Mouse (Mus musculus) hindbrain, embryonic 15.5 days (tissue): ENCODE measurements around the gene Plekha7. TPM values are rescaled to one million over a fixed set of nuclear protein-coding genes. Genes with fewer than 3 reads are reported as not detected.

Experiments
- ATAC-seq: fragments of 200-750 bp; cut with Nextera tagmentation; 2 replicates; pipeline ENCODE4 v1.8.0; 2017; ENCODE audit warnings: low read depth, moderate number of reproducible peaks, moderate TSS enrichment; ENCODE audit not compliant: low FRiP score
- H3K27ac ChIP-seq: fragments of 300-500 bp; sonication (generic); replicated peaks from 2 replicates; pipeline ENCODE4 v1.5.1; 2015; ENCODE audit warnings: mild to moderate bottlenecking, inconsistent platforms
- H3K27me3 ChIP-seq: fragments of 300-500 bp; sonication (generic); 2 replicates; pipeline ENCODE4 v1.6.1; 2015; ENCODE audit warnings: control low read depth, inconsistent platforms
- H3K36me3 ChIP-seq: fragments of 300-500 bp; sonication (generic); 2 replicates; pipeline ENCODE4 v1.6.1; 2015; ENCODE audit warnings: control low read depth, inconsistent platforms
- H3K4me1 ChIP-seq: fragments of 300-500 bp; sonication (generic); replicated peaks from 2 replicates; pipeline ENCODE4 v1.6.1; 2015; ENCODE audit warnings: control low read depth, inconsistent platforms
- H3K4me2 ChIP-seq: fragments of 300-500 bp; sonication (generic); 2 replicates; pipeline ENCODE4 v1.6.1; 2015; ENCODE audit warnings: moderate library complexity, mild to moderate bottlenecking, inconsistent platforms
- H3K4me3 ChIP-seq: fragments of 300-500 bp; sonication (generic); 2 replicates; pipeline ENCODE4 v1.5.1; 2015; ENCODE audit warnings: mild to moderate bottlenecking, inconsistent platforms
- H3K9ac ChIP-seq: fragments of 300-500 bp; sonication (generic); 2 replicates; pipeline ENCODE4 v1.6.1; 2015; ENCODE audit warnings: inconsistent platforms
- H3K9me3 ChIP-seq: fragments of 300-500 bp; sonication (generic); 2 replicates; pipeline ENCODE4 v1.6.1; 2016; ENCODE audit warnings: control low read depth, inconsistent platforms
- WGBS: fragments of 180-500 bp; shearing (Covaris S2); methylation state at CpG from one replicate; pipeline ENCODE4 v1.1.7; 2015; 5-methylcytosine and 5-hydroxymethylcytosine counted together
- polyA plus RNA-seq: library from polyadenylated mRNA; unstranded; fragments of >200 nt; fragmentation: Nextera tagmentation; extraction: Ambion mirVana; gene quantifications from 2 replicates; pipeline ENCODE4 v1.2.1, GENCODE M21; 2015

Plekha7 gene
- polyA plus RNA-seq, 1 experiment from 2014 or later = 10.3 TPM

DNA sequence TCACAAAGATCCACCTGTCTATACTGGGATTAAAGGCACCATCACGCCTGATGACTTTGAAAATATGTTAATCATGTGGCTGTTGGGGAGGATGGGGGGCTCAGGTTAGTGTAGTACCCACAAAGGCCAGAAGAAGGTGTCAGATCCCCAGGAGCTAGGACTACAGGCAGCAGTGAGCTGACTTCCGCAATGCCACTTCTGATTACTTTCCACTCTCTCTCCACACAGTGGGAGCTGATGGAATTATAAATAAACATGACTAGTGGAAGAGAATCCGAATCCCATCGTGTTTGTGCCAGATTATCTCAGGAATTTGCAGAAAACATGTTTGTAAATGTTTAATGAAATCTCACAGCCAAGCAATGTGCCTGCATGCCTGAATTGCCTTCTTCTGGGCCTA lies 46.1 kb downstream of the Plekha7 start:
- no peaks in the 10 kb centered on the region for H3K4me1 ChIP-seq
- no peak overlapping the region for H3K4me3 ChIP-seq
- no peak overlapping the region for H3K9ac ChIP-seq
- no peaks in the 10 kb centered on the region for H3K9me3 ChIP-seq
- 35% methylated on average over 4 of the region's 4 CpGs for WGBS
- 0 out of 2 replicates have a peak, but pooled peaks have one; percentile 32 for ATAC-seq
- H3K27me3 ChIP-seq = no peaks in the 10 kb centered on the region
- no peak overlapping the region for H3K27ac ChIP-seq
- H3K36me3 ChIP-seq = no peaks in the 10 kb centered on the region
- no peak overlapping the region for H3K4me2 ChIP-seq

DNA sequence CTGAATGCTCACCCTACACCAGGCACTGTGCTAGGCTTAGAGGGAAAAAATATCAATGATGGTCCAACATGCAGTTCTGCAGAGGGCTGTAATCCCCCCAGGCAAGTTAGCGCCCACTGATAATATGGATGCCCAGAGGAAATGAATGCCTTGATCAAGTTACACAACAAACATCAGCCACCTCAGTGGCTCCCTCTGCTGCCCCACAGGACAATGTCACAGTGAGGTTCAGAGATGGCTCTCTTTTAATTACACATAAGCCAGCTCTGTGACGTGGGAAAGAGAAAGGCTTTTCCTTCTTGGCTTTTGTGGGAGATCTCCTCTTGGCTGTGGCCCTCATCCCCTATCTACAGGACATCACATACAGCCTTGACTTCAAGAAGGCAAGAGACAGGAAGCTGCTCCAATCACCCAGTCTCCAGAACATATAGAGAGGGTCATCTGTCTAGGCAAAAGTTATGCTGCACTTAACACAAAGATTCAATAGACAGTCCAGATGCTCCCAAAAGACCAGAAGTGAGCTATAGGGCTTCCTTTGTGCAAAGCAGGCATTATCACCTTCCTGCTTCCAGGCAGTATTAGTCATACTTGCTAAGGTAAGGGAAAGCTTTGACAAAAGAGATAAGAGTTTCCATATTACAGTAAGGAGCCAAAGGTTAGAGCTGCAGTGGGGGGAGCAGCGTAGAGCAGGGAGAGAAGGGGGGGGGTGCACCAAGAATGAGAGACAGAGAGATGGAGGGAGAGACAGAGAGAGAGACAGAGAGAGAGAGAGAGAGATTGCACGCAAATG lies 47.2 kb downstream of the Plekha7 start:
- 73% methylated on average over 4 of the region's 4 CpGs for WGBS
- H3K9me3 ChIP-seq = no peaks in the 10 kb centered on the region
- no peak overlapping the region for H3K9ac ChIP-seq
- H3K4me3 ChIP-seq = no peak overlapping the region
- no peak overlapping the region for H3K4me2 ChIP-seq
- no peaks in the 10 kb centered on the region for H3K27me3 ChIP-seq
- H3K4me1 ChIP-seq = no peaks in the 10 kb centered on the region
- no peak overlapping the region for H3K27ac ChIP-seq
- ATAC-seq = no peak
- no peaks in the 10 kb centered on the region for H3K36me3 ChIP-seq

DNA sequence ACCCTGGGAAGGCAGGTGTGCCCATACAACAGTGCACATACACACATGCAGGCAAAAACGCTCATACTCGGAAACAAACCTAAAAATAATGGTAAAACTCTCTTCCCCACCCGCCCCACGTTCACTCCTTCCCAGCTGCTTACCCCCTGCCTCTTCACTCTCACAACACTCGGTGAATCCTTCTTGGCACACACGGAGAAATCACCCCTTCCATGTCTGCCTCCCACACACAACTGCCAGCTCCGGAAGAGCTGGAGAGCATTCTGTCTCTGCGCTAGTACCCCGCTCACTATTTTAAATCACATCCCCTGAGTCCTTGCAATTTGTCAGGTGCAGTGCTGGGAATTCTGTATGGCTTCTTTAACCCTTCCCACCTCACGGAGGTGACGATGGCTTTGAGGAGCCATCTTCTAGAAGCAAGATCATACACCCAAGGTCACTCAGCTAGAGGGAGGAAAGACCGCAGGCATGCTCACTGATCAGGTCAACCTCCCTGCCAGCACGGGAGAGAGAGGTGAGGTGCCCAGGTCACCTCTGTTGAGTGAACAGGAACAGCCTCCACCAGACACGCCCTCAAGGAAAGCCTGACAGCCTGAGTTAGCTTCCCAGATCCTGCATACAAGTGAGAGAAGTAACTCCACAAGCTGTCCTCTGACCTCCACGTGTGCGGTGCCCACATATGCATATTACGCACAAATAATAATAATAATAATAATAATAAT lies 49.6 kb downstream of the Plekha7 start:
- Histone ChIP-seq H3K4me1 (no peaks in the 10 kb centered on the region), H3K36me3 (no peaks in the 10 kb centered on the region), H3K4me2 (no peak overlapping the region), H3K4me3 (no peak overlapping the region), H3K27ac (no peak overlapping the region), H3K9ac (no peak overlapping the region), H3K9me3 (no peaks in the 10 kb centered on the region), H3K27me3 (no peaks in the 10 kb centered on the region)
- ATAC-seq = no peak
- WGBS = 86% methylated on average over 17 of the region's 17 CpGs

DNA sequence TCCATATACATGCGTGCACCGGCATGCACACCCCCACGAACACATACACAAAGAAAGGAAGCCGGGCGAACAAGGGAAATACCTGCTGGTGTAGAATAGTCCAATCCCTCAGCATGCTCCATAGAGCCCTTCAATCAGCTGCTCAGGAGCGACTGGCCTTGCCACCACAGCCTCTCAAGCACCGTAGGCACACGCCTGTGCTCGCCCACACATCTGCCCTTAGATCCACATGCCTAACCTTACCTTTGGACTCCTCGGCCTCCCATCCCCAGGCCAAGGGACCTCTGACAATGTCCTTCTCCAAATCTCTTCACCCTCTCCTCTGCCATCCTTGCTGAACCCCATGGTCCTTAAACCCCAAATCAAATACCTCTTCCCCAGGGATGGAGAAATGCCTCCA lies 50.2 kb downstream of the Plekha7 start:
- no peak for ATAC-seq
- Histone ChIP-seq H3K4me3 (no peak overlapping the region), H3K27ac (no peak overlapping the region), H3K4me1 (no peaks in the 10 kb centered on the region), H3K36me3 (no peaks in the 10 kb centered on the region), H3K4me2 (no peak overlapping the region), H3K9me3 (no peaks in the 10 kb centered on the region), H3K9ac (no peak overlapping the region), H3K27me3 (no peaks in the 10 kb centered on the region)
- 96% methylated on average over 10 of the region's 10 CpGs for WGBS

DNA sequence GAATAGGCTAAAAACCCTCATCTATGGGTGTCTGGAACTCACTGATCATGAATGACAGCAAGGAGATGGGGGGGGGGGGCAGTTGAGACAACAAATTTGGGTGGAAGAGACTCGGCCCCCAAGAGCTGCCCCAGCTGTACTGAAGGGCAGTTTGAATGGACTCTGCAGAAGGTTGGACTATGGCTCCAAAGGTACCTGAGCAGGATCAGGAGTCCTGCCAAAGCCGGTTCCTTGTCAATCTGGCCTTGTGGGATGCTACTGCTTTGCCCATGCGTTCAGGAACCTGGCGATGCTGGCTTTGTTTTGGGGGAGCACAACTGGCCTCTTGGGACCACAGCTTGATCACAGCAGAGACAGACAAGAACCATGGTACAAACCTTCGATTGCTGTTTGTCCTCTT lies 52.5 kb downstream of the Plekha7 start:
- no peaks in the 10 kb centered on the region for H3K36me3 ChIP-seq
- H3K9ac ChIP-seq = no peak overlapping the region
- H3K27ac ChIP-seq = no peak overlapping the region
- ATAC-seq = no peak
- H3K4me1 ChIP-seq = no peaks in the 10 kb centered on the region
- H3K4me2 ChIP-seq = no peak overlapping the region
- H3K27me3 ChIP-seq = no peaks in the 10 kb centered on the region
- no peak overlapping the region for H3K4me3 ChIP-seq
- H3K9me3 ChIP-seq = no peaks in the 10 kb centered on the region
- WGBS = 93% methylated on average over 5 of the region's 5 CpGs

DNA sequence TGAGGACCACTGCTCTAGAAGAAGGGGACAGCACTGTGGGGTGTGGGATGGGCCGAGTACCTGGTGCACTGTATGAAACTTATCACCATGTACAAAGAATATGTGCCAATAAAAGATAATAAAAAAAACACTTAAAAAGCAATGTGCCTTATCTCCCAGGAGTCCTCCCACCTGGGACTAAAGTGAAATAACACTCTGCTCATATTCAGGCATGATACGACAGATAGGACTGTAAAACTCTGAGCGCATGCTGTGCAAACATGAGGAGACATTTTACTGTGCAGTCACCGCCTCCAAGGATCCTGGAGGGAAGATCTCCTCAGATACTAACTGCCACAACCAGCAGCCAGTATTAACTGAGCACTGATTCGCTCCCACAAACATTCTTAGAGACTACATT lies 53.5 kb downstream of the Plekha7 start:
- Histone ChIP-seq H3K9me3 (no peaks in the 10 kb centered on the region), H3K4me3 (no peak overlapping the region), H3K27me3 (no peaks in the 10 kb centered on the region), H3K36me3 (no peaks in the 10 kb centered on the region), H3K4me1 (no peaks in the 10 kb centered on the region), H3K4me2 (no peak overlapping the region), H3K27ac (no peak overlapping the region), H3K9ac (no peak overlapping the region)
- WGBS = 83% methylated on average over 5 of the region's 5 CpGs
- no peak for ATAC-seq

DNA sequence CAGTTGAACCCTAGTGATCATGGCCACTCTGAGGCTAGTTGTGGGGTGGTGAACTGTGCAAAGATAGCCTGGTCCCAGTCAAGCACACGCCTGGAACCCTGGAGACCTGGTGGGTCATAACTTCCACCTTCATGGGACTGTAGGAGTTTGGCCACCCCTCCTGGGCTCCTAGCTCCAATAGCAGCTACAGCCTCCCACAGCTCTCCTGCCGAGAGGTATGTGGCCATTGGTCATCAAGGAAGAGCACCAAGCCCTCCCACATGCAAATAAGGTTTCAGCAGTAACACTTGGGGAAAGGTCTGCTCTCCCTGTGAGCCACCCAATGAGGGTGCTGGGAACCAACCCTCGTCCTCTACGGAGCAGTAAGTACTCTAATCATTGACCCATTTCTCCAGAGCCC lies 55.7 kb downstream of the Plekha7 start:
- no peak for ATAC-seq
- WGBS = 79% methylated on average over 4 of the region's 4 CpGs
- H3K9me3 ChIP-seq = no peaks in the 10 kb centered on the region
- no peaks in the 10 kb centered on the region for H3K36me3 ChIP-seq
- H3K4me1 ChIP-seq = no peaks in the 10 kb centered on the region
- H3K27ac ChIP-seq = no peak overlapping the region
- no peak overlapping the region for H3K4me2 ChIP-seq
- H3K27me3 ChIP-seq = no peaks in the 10 kb centered on the region
- H3K4me3 ChIP-seq = no peak overlapping the region
- H3K9ac ChIP-seq = no peak overlapping the region

DNA sequence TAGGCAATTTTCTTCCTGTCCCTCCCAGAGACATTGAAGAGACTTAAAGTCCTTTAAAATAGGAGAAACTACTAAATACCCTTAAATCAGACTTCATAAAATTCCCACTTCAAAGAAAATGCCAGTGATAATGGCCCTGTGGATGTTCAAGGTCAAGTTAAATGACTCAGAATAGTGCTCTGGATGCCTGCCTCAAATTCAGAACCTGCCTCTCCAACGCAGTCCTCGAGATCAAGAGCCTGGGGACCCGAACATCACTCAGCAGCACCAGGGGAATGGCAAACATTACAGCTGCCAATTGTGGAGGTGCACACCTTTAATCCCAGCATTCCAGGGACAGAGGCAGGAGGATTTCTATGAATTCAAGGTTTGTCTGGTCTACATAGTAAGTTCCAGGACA lies 56.7 kb downstream of the Plekha7 start:
- no peaks in the 10 kb centered on the region for H3K36me3 ChIP-seq
- ATAC-seq = no peak
- WGBS = 91% methylated on average over 3 of the region's 3 CpGs

DNA sequence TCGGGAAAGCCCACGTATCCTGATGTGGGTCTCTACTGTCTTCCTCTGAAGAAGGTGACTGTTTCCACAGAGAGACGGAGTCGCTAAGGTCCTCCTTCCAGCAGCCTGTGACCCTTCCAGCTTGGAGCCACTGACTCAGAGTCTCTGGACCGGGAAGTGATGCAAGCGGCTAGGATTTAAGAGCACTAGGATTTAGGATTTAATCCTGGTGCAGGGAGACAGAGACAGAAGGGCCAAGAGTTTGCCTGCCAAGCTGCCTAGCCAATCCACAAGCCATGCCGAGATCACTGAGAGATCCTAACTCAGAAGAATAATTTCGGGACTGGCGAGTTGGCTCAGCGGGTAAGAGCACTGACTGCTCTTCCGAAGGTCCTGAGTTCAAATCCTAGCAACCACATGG lies 59.6 kb downstream of the Plekha7 start:
- Histone ChIP-seq H3K27ac (no peak overlapping the region), H3K4me1 (peaks cover 24% of the 10 kb centered on the region), H3K9ac (no peak overlapping the region), H3K4me3 (no peak overlapping the region), H3K27me3 (no peaks in the 10 kb centered on the region), H3K36me3 (no peaks in the 10 kb centered on the region), H3K9me3 (no peaks in the 10 kb centered on the region), H3K4me2 (no peak overlapping the region)
- WGBS = 93% methylated on average over 11 of the region's 11 CpGs
- ATAC-seq = no peak

More for the DNA sequence above, 56.7 kb downstream of the Plekha7 start:
- Histone ChIP-seq H3K4me3 (no peak overlapping the region), H3K4me2 (no peak overlapping the region), H3K4me1 (peaks cover 7% of the 10 kb centered on the region), H3K9me3 (no peaks in the 10 kb centered on the region), H3K27me3 (no peaks in the 10 kb centered on the region), H3K9ac (no peak overlapping the region), H3K27ac (no peak overlapping the region)

DNA sequence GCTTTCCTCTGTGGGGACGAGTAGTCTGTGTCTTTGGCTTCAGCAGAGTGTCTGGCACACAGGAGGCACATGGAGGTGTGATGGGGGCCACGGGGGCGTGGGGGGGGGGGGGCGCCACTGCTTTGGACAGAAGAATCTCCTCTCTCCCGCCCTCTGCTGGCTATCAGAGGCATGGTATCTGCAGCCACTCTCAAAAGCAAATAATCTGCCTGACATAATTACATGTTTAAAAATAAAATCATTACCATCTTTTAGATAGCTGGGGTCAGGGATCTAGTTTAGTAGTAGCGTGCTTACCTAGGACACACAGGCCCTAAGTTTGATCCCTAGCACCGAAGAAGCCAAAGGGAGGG lies 60.8 kb downstream of the Plekha7 start:
- Histone ChIP-seq H3K27me3 (no peaks in the 10 kb centered on the region), H3K9me3 (no peaks in the 10 kb centered on the region), H3K27ac (no peak overlapping the region), H3K4me3 (no peak overlapping the region), H3K4me1 (peaks cover 24% of the 10 kb centered on the region), H3K36me3 (no peaks in the 10 kb centered on the region), H3K4me2 (peak overlapping the region; percentile 47), H3K9ac (no peak overlapping the region)
- no peak for ATAC-seq
- 14% methylated on average over 6 of the region's 7 CpGs for WGBS

DNA sequence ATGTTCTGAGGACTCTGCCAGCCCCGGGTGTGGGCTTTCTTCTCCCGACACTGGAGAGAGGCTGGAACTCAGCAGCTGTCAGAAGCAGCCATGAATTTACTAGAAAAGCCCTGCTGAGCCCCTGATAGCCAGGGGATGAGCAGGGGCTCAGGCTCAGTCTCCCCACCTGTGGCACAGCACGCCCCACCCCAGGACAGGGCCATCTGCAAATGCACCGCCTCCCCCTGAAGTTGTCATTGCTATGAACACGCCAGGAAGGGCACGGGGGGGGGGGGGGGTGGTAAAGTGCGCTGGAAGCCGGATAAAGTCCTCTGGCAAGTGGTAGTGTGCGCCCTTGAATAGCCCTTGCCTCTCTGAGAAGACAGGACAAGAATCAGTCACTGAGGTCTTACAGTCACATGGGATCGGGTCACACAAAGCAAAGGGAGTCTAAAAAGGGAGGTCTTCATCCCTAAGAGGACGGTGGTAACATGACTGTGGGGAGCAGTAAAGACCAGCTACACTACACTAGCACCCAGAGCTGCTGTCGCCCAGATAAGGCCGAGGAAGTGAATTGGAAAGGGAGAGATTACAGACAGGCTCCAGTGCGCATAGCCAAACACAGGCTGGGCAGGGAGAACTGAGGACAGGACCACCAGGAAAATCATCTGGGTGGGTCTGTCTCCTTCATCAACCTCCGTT lies 61.3 kb downstream of the Plekha7 start:
- Histone ChIP-seq H3K27ac (no peak overlapping the region), H3K4me1 (peaks cover 24% of the 10 kb centered on the region), H3K4me3 (no peak overlapping the region), H3K4me2 (peak overlapping the region; percentile 47), H3K36me3 (no peaks in the 10 kb centered on the region), H3K9ac (no peak overlapping the region), H3K9me3 (no peaks in the 10 kb centered on the region), H3K27me3 (no peaks in the 10 kb centered on the region)
- 0 out of 2 replicates have a peak, but pooled peaks have one; percentile 27 for ATAC-seq
- WGBS = 32% methylated on average over 15 of the region's 15 CpGs
